Mouse (Mus musculus) liver, adult 2 months (tissue): Measurements from ENCODE around the gene Inpp5a. TPM values are rescaled to one million over a fixed set of nuclear protein-coding genes. Genes with fewer than 3 reads are reported as not detected.

Experiments
- DNase-seq: peaks from one replicate; pipeline ENCODE4 v3.0.0-alpha.2; 2011; ENCODE audit warnings: low read depth, low spot score; ENCODE audit errors: extremely low read depth
- H3K27ac ChIP-seq: fragments of 200-500 bp; replicated peaks from 2 replicates; pipeline ENCODE4 v1.5.1; 2012; ENCODE audit warnings: low read depth, mild to moderate bottlenecking, control low read depth, inconsistent platforms, low read length; ENCODE audit not compliant: insufficient read depth
- H3K27me3 ChIP-seq: fragments of 200-500 bp; 2 replicates; pipeline ENCODE4 v1.6.1; 2012; ENCODE audit warnings: mild to moderate bottlenecking, moderate library complexity, low read length, inconsistent platforms; ENCODE audit not compliant: control insufficient read depth, insufficient read depth
- H3K36me3 ChIP-seq: fragments of 200-500 bp; 2 replicates; pipeline ENCODE4 v1.6.1; 2012; ENCODE audit warnings: low read length, inconsistent platforms; ENCODE audit not compliant: control insufficient read depth, insufficient read depth
- H3K4me1 ChIP-seq: fragments of 200-500 bp; 2 replicates; pipeline ENCODE4 v1.6.1; 2011; ENCODE audit warnings: low read length; ENCODE audit not compliant: control insufficient read depth, insufficient read depth
- H3K4me3 ChIP-seq: fragments of 200-500 bp; 2 replicates; pipeline ENCODE4 v1.5.1; 2011; ENCODE audit warnings: low read depth, mild to moderate bottlenecking, control low read depth, low read length, moderate library complexity; ENCODE audit not compliant: insufficient read depth
- H3K79me2 ChIP-seq: fragments of 200-500 bp; 2 replicates; pipeline ENCODE4 v1.6.1; 2012; ENCODE audit warnings: inconsistent platforms, mild to moderate bottlenecking, low read length, moderate library complexity; ENCODE audit not compliant: control insufficient read depth, insufficient read depth
- H3K9ac ChIP-seq: fragments of 200-500 bp; 2 replicates; pipeline ENCODE4 v1.6.1; 2012; ENCODE audit warnings: low read depth, mild to moderate bottlenecking, control low read depth, inconsistent platforms, low read length
- CTCF ChIP-seq: fragments of 200-500 bp; IDR thresholded peaks from 2 replicates; pipeline ENCODE4 v1.5.1; 2011; ENCODE audit warnings: low read depth, low read length, control low read depth
- POLR2A ChIP-seq: fragments of 200-500 bp; IDR thresholded peaks from 2 replicates; pipeline ENCODE4 v1.6.1; 2011; ENCODE audit warnings: low read length, control low read depth; ENCODE audit not compliant: insufficient read depth; ENCODE audit errors: extremely low read depth
- WGBS: fragments of 180-500 bp; shearing (Covaris S2); methylation state at CpG from one replicate; pipeline ENCODE4 v1.1.7; 2018; 5-methylcytosine and 5-hydroxymethylcytosine counted together
- polyA plus RNA-seq: library from polyadenylated mRNA; depleted of rRNA; stranded (reverse); fragments of >200 nt; gene quantifications from 2 replicates; pipeline ENCODE4 v1.2.3, GENCODE M21; 2012
- total RNA-seq: library from RNA; depleted of rRNA; stranded (reverse); fragments of >200 nt; gene quantifications from 2 replicates; pipeline ENCODE4 v1.2.3, GENCODE M21; 2014

The Inpp5a gene
- total and polyA plus RNA-seq, 2 experiments: 8.4 to 8.8 TPM

GRCm38 (mm10) chr7:139467177-139467895, 78.4 kb downstream of the Inpp5a start:
- TF ChIP-seq CTCF: no peak
- no peak for TF ChIP-seq POLR2A
- Histone ChIP-seq H3K9ac (no peak overlapping the region), H3K79me2 (peaks cover 2% of the 10 kb centered on the region; the same call in 1 of the 2 replicates), H3K36me3 (no peaks in the 10 kb centered on the region), H3K27ac (peak overlapping the region; percentile 22; the same call in 1 of the 2 replicates), H3K4me3 (no peak overlapping the region), H3K4me1 (peaks cover 9% of the 10 kb centered on the region; the same call in 1 of the 2 replicates), H3K27me3 (no peaks in the 10 kb centered on the region)
- DNase-seq: peak; percentile 24
- WGBS: 68% methylated on average over 10 of the region's 10 CpGs

GRCm38 (mm10) chr7:139467896-139468279, 79.0 kb downstream of the Inpp5a start:
- Histone ChIP-seq H3K27ac (peak overlapping the region; percentile 6; the same call in 1 of the 2 replicates), H3K36me3 (no peaks in the 10 kb centered on the region), H3K4me3 (no peak overlapping the region), H3K27me3 (no peaks in the 10 kb centered on the region), H3K79me2 (peaks cover 2% of the 10 kb centered on the region; the same call in 1 of the 2 replicates), H3K9ac (no peak overlapping the region), H3K4me1 (peaks cover 9% of the 10 kb centered on the region)
- TF ChIP-seq POLR2A (no peak), CTCF (0 out of 2 replicates have a peak, but pooled peaks have one; percentile 3)
- peak; percentile 67 for DNase-seq
- 42% methylated on average over 4 of the region's 4 CpGs for WGBS

GRCm38 (mm10) chr7:139468440-139468839, 79.5 kb downstream of the Inpp5a start:
- Histone ChIP-seq H3K27ac (0 out of 2 replicates have a peak overlapping the region, but pooled peaks have one; percentile 1), H3K4me3 (no peak overlapping the region), H3K4me1 (peaks cover 11% of the 10 kb centered on the region), H3K79me2 (peaks cover 2% of the 10 kb centered on the region; the same call in 1 of the 2 replicates), H3K9ac (no peak overlapping the region), H3K27me3 (no peaks in the 10 kb centered on the region), H3K36me3 (no peaks in the 10 kb centered on the region)
- no peak for DNase-seq
- no peak for TF ChIP-seq POLR2A
- TF ChIP-seq CTCF: no peak
- WGBS: 71% methylated on average over 2 of the region's 2 CpGs

DNA sequence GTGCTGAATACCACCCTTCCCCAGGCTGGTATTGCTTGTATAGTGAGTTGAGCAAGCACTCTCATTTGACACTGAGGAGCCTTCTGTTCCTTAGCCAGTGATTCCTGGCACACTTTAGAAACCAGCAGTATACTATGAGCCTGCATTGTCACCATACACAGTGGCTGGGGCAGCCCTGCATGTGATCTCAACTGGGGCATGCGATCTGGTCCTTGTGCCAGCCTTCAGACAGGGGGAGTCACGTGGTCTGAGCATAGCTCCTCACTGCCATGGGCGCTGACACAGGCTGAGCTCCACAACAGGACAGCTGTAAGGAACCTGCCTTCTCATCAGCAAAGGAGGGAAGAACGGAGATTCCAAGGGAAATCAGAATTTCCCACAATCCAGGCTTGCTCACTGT, 80.5 kb downstream of the Inpp5a start:
- WGBS: 88% methylated on average over 4 of the region's 4 CpGs
- Histone ChIP-seq H3K36me3 (no peaks in the 10 kb centered on the region), H3K79me2 (peaks cover 2% of the 10 kb centered on the region; the same call in 1 of the 2 replicates), H3K4me1 (peaks cover 11% of the 10 kb centered on the region), H3K9ac (no peak overlapping the region), H3K27ac (no peak overlapping the region), H3K27me3 (no peaks in the 10 kb centered on the region), H3K4me3 (no peak overlapping the region)
- no peak for TF ChIP-seq CTCF
- no peak for TF ChIP-seq POLR2A
- no peak for DNase-seq

GRCm38 (mm10) chr7:139470481-139470880, 81.6 kb downstream of the Inpp5a start:
- peaks cover 2% of the 10 kb centered on the region; the same call in 1 of the 2 replicates for H3K79me2 ChIP-seq
- peaks cover 11% of the 10 kb centered on the region for H3K4me1 ChIP-seq
- no peak for DNase-seq
- H3K9ac ChIP-seq: no peak overlapping the region
- WGBS: 81% methylated on average over 2 of the region's 2 CpGs
- no peak overlapping the region for H3K4me3 ChIP-seq
- no peaks in the 10 kb centered on the region for H3K27me3 ChIP-seq
- no peak overlapping the region for H3K27ac ChIP-seq
- no peaks in the 10 kb centered on the region for H3K36me3 ChIP-seq
- no peak for TF ChIP-seq CTCF
- TF ChIP-seq POLR2A: no peak

DNA sequence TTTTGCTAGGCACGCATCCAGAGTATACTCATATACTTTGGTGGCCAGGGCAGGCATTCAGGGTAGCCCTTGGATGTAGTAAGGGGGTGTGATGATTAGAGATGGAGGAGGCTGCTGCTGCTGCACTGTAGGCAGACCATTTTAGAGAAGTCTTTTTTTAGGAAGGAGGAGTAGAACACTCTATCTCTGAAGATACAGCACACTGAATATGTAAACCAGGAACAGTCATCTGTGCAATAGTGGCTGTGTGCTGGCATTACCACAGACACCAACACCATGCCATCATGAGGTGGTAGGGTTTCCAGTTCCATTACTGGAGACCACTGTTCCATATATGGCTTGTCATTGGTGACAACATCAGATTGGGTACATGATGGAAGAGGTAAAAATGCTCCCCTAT, 83.1 kb downstream of the Inpp5a start:
- no peak overlapping the region for H3K9ac ChIP-seq
- WGBS: 85% methylated on average over 1 of the region's 1 CpGs
- no peaks in the 10 kb centered on the region for H3K36me3 ChIP-seq
- DNase-seq: no peak
- H3K79me2 ChIP-seq: peaks cover 3% of the 10 kb centered on the region; the same call in 1 of the 2 replicates
- TF ChIP-seq CTCF: no peak
- TF ChIP-seq POLR2A: no peak
- H3K27ac ChIP-seq: no peak overlapping the region
- H3K4me3 ChIP-seq: no peak overlapping the region
- H3K4me1 ChIP-seq: peaks cover 16% of the 10 kb centered on the region
- H3K27me3 ChIP-seq: no peaks in the 10 kb centered on the region
